Mouse (Mus musculus) left cerebral cortex, adult 11 months (tissue): Measurements from ENCODE around the gene Kri1.
"Not testable (repeated sequence)": the region's sequence is repeated elsewhere in the genome, so short reads cannot be mapped to it uniquely, and the experiment has no call there.

Experiments used
- DNase-seq: peaks from one replicate; pipeline ENCODE4 v3.0.0; 2022; ENCODE audit warnings: low spot score

Gene Kri1

DNA sequence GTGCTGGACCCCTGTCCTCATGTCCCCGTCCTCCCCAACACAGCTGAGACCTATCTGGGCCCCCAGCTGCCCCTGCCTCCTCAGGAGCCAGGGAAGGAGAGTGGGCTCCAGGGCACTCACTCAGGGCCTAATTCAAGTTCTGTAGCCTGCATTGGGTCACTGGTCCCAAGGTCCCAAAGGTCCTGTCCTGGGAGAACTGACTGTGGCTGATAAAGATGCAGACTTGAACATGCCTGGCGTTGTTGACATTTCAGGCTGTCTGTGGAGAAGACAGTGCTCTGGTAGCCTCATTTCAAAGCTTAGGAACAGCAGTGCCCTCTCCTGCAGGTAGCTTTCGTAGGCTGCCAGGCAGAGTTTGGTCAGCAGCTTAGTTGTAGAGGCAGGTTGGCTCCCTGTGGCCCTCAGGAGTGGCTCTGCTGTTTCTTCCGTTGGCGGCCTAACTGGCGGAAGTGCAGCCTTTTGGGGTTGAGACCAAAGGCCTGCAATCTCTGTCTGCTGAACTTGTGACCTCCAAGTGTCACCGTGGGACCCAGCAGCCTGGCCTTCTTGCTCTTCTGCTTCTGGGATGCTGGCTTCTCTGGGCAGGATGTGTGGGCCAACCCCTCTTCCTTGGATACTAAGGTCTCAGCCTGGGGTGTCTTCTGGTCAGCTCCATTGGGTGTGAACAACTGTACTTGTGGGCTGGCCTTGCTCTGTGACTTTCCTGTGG lies 14.1 kb downstream of the Kri1 start:
- DNase-seq = no peak

DNA sequence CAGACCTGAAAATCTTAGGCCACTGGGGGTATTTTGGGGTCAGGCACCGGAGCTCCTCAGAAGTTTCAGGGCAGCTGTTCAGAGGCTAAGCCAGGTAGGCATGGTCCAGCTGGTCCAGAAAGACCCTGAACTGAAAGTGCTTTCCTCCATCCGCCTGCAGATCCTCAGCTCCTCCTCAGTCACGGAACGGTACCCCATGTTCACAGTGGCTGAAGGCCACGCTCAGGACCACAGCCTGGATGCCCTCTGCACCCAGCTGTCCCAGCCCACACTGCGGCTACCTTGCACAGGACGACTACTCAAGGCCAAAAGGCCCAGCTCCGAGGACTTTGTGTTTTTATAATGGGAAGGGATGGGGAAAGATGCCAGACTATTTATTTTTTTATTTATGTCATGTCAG lies 14.7 kb downstream of the Kri1 start:
- no peak for DNase-seq

DNA sequence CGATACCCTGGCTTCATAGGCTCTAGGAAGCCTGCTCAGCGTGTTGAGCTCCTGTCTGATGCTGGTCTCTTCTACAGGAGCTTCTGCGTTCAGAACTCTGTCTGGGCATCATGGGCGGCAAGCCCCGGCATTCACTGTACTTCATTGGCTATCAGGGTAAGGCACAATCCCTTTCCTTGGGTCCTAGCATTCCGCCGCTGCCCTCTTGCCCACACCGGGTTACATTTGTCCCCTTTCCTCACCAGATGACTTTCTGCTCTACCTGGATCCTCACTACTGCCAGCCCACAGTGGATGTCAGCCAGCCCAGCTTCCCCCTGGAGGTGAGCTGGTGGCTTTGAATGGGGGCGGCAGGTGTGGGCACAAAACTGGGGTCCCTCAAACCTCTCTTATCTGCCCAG lies 15.4 kb downstream of the Kri1 start:
- DNase-seq = no peak

DNA sequence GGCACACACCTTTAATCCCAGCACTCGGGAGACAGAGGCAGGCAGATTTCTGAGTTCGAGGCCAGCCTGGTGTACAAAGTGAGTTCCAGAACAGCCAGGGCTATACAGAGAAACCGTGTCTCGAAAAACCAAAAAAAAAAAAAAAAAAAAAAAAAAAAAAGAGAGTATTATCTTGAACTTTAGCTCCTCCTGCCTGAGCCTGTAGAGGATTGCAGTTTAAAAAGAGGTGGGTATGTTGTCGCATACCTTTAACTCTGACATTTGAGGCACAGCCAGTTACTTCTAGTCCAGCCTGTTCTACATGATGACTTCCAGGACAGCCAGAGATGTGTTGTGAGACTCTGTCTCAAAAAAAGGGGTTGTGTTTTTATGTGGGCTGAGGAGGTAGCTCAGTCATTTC lies 18.2 kb downstream of the Kri1 start:
- not testable (repeated sequence) for DNase-seq

DNA sequence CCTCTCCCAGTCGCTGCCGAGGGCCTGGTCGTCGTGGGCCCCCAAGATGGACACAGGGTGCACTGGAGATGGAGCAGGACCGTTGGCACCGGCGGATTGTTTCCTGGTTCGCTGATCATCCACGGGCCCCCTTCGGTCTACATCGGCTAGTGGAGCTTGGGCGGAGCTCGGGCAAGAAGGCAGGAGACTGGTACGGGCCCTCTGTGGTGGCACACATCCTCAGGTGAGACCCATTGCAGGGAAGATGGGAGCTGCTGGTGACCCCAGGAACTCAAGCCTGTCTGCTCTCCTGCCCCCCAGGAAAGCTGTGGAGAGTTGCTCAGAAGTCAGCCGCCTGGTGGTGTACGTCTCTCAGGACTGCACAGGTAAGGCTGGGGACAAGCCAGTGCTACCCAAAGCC lies 19.5 kb downstream of the Kri1 start:
- DNase-seq = no peak

DNA sequence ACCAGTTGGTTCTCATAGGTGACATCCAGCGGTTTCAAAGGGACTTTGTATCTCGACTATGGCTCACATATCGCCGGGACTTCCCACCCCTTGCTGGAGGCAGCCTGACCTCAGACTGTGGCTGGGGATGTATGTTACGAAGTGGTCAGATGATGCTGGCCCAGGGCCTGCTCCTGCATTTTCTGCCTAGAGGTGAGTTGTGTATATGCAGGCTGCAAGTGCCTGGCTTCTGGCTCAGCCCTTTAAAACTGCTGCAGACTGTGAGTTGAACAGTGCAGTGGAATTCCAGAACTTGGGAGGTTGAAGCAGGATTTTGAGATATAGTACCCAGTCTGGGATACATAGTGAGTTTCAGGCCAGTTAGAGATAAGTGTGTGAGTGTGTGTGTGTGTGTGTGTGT lies 20.9 kb downstream of the Kri1 start:
- no peak for DNase-seq

DNA sequence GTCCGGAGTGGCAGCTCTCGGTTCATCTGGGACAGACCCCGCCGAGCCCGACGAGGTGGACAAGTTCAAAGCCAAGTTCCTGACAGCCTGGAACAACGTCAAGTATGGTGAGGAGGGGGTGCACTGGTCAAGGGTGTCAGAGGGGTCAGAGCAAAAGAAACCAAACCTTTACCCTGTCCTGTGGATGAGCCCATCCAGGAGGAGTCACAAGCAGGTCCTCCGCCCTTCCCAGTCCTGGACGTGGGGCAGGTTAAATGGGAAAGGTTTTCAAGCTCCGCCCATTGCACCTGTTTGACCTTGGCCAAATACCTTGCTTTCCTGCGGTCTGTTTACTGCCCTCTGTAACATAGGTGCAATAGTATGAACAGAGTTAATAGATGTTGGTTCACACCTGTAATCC lies 22.2 kb downstream of the Kri1 start:
- no peak for DNase-seq

DNA sequence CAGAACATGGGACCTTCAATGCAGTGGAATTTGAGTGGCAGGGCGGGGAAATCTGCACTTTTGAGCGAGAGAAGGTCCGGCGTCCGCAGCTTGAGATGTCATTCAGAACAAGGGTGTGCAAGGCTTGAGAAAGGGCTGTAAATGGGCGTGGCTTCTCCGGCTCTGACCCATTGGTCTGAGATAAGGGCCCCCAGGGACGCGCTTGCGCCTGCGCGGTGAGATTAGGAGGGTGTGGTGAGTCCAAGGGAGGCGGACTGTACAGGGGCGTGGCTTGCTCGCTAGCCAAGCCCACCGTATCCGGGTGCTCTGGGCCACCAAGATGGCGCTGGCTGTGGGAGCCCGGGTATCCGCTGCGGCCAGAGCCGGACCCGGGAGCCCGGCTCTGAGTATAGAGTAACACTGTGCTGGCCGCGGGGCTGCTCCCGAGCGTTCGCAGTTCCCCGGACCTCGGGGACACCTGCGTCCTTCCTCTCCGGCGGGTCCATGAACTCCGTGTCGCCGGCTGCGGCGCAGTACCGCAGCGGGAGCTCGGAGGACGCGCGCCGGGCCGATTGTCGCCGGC lies 22.7 kb downstream of the Kri1 start, which contains the start of gene Atg4d:
Atg4d (plus strand) TSS at position 294 of the 562 bp plus-strand sequence.
- DNase-seq = peak; percentile 96

DNA sequence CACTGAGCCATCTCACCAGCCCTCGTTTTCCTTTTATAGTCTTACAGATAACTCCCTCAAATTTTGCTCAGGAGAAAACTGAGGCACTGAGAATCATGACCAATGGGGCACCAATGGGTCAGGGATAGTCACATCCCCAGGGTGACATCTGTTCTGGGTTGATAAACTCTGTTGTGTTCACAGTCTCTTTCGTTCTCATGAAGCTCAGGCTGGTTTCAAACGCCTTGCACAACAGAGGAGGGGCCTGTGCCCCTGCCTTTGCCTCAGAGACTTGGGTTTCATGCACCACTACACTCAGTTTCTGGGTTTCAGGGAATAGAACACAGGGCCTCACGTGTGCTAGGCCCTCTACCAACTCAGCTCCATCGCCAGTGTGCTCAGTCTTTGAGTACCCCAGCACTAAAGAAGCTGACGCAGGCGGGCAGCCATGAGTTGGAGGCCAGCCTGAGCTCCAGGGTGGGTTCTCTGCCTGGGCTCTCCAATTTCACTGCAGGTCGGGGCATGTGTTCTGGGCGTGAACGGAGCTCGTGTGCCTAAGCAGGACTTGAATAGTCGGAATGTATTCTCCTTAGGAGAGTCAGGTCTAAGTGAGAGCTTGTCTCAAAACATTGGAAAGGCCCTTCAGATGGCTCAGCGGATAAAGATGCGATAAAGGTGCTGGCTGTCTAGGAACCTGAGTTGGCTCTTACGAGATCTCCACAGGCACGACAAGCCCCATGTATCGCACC lies 23.3 kb downstream of the Kri1 start:
- no peak for DNase-seq

DNA sequence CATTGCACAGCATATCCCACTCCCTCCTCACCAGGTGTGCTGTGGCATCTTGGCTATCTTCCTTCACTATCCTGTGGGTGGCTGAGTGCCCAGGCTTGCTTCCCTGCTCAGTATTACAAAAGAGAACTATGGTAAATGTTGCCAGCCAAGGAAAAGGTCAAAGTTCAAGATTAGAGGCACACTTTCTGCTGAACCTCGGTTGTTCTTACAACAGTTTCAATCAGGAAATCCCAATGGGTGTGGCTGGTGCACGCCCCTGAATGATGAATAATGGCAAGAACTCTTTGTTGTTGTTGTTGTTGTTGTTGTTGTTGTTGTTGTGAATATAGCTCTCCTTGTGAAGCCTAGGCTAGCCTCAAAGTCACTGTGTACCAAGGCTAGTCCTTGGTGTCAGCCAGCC lies 25.9 kb downstream of the Kri1 start:
- no peak for DNase-seq

DNA sequence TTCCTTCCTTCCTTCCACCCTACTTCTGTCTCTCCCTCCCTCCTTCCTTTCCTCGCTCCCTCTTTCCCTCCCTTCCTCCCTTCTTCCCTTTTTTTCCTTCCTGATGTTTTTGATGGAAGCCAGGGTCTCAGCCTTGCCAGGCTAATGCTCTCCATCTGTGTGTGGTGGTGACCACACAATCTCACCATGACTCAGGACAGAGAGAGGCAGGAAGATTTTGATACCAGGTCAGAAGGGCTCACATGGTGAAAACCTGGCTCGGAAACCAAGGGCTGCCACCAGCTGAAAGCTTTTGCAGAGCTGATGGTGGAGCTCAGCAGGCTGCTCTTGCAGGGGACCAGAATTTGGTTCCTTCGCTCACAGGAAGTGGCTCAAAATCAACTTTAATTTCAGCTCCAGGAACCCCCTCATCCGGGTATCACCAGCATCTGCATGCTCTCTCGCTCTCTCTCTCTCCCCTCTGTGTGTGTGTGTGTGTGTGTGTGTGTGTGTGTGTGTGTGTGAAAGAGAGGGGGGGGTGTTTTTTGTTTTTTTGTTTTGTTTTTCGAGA lies 27.2 kb downstream of the Kri1 start:
- no peak for DNase-seq

DNA sequence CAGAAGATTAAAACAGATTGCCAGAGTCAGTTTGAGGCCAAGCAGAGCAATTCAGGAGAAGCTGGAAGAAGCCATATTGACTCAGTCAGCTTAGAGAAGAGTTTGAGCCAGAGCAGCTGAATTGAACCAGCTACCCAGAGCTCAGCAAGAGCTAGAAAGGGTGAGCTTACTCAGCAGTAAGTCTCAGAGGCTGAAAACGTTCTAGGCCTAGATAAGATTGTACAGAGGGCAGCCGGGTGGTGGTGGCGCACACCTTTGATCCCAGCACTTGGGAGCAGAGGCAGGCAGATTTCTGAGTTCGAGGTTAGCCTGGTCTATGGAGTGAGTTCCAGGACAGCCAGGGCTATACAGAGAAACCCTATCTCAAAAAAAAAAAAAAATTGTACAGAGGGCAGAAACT lies 31.4 kb downstream of the Kri1 start:
- not testable (repeated sequence) for DNase-seq

DNA sequence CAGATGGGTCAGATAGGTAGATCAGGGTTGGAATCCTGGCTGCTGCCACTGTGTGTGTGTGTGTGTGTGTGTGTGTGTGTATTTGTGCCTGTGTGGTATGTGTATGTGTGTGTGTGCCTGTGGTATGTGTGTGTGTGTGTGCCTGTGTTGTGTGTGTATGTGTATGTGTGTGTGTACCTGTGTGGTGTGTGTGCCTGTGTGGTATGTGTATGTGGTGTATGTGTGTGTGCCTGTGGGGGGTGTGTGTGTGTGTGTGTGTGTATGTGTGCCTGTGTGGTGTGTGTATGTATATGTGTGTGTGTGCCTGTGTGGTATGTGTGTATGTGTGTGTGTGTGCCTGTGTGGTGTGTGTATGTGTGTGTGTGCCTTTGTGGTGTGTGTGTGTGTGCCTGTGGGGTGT lies 33.1 kb downstream of the Kri1 start:
- no peak for DNase-seq

DNA sequence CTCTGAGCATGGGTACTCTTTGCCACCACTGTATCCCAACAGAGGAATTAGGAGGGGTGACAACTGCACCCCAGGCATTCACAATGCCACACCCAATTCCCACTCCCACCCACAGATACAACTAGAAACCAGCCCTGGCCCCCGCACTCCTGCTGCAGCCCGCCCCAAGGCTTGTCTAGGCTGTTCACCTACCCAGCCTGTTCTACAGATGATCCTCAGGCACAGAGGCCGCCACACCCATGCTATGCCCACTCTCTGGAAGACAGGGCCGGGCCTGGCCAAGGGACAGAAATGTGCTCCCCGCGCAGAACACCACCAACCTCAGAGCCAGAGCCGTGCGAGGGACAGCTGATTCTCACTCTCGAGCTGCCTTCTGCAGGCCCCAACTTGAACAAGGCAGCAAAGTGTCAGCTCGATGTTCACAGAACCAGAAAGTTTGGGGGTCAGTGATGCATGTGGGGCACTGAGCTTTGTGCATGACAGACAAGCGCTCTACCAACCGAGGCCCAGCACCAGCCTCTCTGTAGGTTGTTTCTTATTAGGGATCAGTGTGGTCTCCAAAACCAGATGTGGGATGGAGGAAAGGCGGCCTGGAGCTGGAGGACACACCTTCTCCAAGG lies 36.5 kb downstream of the Kri1 start:
- no peak for DNase-seq

DNA sequence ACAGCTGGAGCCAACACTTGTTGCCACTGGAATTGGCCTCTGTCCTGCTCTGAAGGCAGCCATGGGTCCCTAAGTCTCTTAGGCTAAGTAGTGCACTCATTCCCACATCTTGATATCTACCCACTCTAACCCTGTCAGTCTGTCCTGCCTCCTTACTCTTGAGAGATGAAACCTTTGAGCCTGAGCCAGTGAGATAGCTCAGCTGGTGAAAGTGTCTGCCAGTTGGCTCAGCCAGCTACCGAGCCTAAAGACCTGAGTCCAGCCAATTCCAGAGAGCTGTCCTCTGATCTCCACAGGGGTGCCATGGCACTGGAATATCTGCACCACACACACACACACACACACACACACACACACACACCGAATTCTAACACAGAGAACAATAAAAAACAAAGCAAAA lies 37.3 kb downstream of the Kri1 start:
- DNase-seq = no peak

DNA sequence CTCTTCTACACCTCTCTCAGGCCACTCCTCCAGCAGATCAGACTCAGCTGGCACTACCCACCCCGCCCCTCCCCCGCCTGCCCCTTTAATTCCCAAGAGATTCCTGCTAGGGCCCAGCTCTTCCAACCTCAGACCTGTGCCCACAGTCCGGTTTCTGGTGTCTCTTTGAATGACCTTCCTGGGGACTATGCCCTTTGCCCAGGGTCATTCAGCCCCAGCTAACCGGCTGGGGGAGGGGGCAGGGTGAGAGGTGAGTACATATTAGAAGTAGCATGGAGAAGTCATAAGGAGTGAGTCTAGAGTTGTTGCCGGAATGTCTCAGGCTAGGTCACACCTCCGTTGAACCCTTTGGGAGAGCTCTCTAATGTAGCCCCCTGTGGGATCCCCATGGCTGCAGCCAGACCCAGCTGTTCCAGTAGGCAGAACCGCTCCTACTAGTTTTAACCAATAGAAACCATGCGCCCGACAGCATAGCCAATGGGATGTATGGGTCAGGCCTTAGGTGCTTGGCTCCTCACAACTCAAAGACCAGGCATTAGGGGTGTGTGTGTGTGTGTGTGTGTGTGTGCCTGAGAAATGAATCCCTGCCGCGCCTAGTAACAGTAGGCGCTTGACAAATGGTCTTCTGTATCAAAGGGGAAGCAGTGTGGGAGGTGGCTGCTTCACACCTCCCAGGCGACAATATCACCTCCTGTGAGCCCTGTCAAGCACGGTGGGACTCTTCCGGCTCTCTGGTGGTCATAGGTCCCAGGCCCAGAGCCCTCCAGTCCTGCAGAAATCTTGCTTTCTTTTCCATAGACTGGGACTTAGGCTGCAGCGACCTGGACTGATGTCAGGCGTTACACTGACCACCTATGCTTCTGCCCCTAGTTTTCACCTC lies 37.9 kb downstream of the Kri1 start:
- no peak for DNase-seq

DNA sequence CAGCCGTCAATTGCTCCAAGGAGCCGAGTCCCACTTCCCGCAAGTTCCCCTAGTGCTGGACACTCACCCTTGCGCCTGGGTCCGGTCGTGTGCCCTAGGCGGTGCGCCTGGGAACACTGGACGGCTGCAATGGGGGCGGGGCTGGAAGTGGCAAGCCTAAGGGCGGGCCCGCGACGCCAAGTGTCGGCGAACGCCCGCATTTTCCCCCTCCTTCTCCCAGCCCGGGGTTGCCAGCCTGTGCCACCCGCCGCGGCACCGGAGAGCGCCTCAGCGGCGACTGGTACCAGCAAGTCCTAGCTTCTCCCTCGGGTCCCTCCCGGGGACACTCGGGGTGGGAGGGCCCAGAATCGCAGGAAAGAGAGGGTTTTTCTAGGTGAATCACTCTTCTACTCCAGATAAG lies 39.4 kb downstream of the Kri1 start, which contains the start of gene S1pr5:
S1pr5 (minus strand) TSS at position 118 of the 400 bp plus-strand sequence.
- DNase-seq = no peak

DNA sequence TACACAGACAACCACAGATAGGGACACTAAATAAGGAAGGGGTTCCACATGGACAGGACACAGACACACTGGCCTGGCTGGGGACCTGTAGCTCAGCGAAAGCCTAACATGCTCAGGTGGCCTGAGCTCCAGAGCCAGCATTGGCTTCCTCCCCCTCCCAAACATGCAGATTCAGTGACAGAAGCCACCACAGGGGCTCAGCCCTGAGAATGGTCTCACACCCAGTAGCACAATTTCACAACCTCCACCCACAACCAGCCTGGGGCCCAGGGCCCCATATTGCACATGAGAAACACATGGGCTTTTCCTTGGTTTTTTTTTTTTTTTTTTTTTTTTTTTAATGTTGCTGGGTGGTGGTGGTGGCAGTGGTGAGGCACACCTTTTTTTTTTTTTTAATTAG lies 41.4 kb downstream of the Kri1 start:
- no peak for DNase-seq

DNA sequence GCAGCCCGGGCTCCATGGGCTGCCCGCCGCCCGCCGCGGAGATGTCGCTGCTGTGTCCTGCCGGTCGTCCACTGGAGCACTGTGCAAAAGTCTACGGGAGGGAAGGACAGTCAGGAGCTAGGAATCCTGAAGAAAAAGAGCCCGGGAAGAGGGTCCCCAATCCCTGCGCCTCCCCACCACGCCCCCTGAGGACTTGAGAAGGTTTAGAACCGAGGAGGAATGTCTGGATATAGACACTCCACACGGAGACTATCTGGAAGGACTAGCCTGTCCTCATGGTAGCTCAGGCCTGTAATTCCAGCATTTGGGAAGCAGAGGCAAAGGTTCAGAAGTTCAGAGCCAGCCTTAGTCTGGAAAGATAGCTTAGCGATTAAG lies 42.7 kb downstream of the Kri1 start:
- no peak for DNase-seq

DNA sequence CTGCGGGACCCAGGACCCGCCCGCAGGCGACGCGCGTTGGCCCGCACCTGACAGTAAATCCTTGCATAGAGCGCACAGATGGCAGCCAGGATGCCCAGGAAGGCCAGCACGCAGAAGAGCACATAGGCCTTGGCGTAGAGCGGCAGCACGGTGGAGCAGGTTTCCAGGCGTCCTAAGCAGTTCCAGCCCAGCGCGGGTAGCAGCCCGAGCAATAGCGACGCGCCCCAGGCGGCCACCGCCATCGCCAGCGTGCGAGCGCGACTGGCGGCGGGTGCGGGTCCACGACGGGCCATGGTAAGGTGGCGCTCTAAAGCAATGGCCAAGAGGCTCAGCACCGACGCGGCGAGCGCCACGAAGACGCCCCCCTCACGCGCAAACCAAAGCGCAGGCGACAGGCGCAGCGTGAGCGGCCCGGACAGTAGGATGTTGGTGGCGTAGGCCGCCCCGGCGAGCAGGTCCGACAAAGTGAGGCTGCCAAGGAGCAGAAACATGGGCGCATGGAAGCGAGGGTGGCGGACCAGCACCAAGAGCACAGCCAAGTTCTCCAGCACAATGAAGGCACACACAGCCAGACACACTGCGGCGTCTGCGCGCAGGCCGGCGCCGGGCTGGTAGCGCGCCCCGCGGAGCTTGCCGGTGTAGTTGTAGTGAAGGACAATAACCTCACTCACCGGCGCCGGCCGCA lies 43.2 kb downstream of the Kri1 start:
- no peak for DNase-seq

DNA sequence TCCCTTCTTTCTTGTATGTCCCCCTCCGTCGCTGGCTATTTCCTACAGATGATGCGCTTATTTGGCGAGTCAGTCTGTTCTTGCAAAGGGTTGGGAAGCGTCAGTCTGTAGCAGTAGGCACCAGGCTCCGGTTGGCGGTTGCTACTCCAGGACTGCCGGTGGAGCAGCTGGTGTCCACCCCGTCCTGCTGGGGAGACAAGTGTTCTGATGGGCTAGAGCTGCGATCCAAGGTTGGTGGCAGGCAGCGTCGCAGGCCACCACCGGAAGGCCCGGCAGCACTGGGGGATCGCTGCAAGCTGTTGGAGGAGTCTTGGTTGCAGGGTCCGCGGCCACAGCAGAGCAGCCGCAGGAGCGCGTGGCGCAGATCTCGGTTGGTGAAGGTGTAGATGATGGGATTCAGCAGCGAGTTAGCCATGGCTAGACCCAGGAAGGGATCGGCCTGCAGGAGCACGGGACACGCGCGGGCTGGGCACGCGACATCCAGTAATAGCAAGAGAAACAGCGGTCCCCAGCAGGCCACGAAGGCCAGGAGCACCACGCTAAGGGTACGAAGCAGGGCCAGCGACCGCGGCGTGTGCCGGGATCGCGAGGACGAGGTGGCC lies 43.8 kb downstream of the Kri1 start:
- DNase-seq = no peak
